Mouse (Mus musculus) CH12.LX (cell line): ENCODE results near the gene Macf1. TPM values are rescaled to one million over a fixed set of nuclear protein-coding genes. Genes with fewer than 3 reads are reported as not detected.

Experiments
- DNase-seq: peaks from one replicate; pipeline ENCODE4 v3.0.0-alpha.2; 2013; ENCODE audit errors: extremely low read depth
- H3K27ac ChIP-seq: 2 replicates; pipeline ENCODE4 v1.5.1; 2012; ENCODE audit warnings: low read depth, mild to moderate bottlenecking, control low read depth, moderate library complexity; ENCODE audit not compliant: insufficient read depth
- H3K27me3 ChIP-seq: replicated peaks from 2 replicates; pipeline ENCODE3; 2012; ENCODE audit warnings: inconsistent platforms
- H3K36me3 ChIP-seq, 2 experiments: replicated peaks in 1 of 2; 2 replicates each; pipeline versions ENCODE3 to v1.6.1; 2012; ENCODE audit warnings: inconsistent platforms in 1 of 2, low read length in 1 of 2, mild to moderate bottlenecking in 1 of 2, mixed read lengths in 1 of 2, moderate library complexity in 1 of 2; ENCODE audit not compliant: control insufficient read depth in 1 of 2, insufficient read depth in 1 of 2
- H3K4me1 ChIP-seq, 2 experiments: 2 replicates each; pipeline ENCODE4 v1.6.1; 2012; ENCODE audit warnings: inconsistent platforms in 1 of 2, moderate library complexity in 1 of 2; ENCODE audit not compliant: insufficient read depth in 2 of 2, control insufficient read depth in 1 of 2
- H3K4me2 ChIP-seq: 2 replicates; pipeline ENCODE4 v1.6.1; 2012; ENCODE audit warnings: low read depth, mild to moderate bottlenecking, control low read depth; ENCODE audit not compliant: poor library complexity, insufficient read depth, severe bottlenecking
- H3K4me3 ChIP-seq, 3 experiments: fragments of 150-350 bp in 1 of 3; sonication (generic) in 1 of 3; replicated peaks in 1 of 3; 2 replicates each; pipeline versions ENCODE3 to v1.5.1; 2011 to 2012; ENCODE audit warnings: low read depth in 2 of 3, low read length in 2 of 3, mild to moderate bottlenecking in 2 of 3, moderate library complexity in 2 of 3, control low read depth in 1 of 3, improper control_type of control experiment in 1 of 3, inconsistent platforms in 1 of 3, mixed read lengths in 1 of 3; ENCODE audit not compliant: poor library complexity in 1 of 3
- H3K79me2 ChIP-seq: replicated peaks from 2 replicates; pipeline ENCODE4 v1.6.1; 2012; ENCODE audit warnings: mild to moderate bottlenecking, moderate library complexity; ENCODE audit not compliant: control insufficient read depth, poor library complexity, insufficient read depth, severe bottlenecking; ENCODE audit errors: extremely low read depth
- H3K9ac ChIP-seq: 2 replicates; pipeline ENCODE4 v1.6.1; 2012; ENCODE audit warnings: low read depth, mild to moderate bottlenecking, control low read depth, moderate library complexity; ENCODE audit not compliant: insufficient read depth
- H3K9me3 ChIP-seq: replicated peaks from 2 replicates; pipeline ENCODE3; 2012; ENCODE audit warnings: low read length, inconsistent platforms, mixed read lengths
- CHD1 ChIP-seq: IDR thresholded peaks from 2 replicates; pipeline ENCODE4 v1.6.1; 2012; ENCODE audit warnings: low read depth, low read length, improper control_type of control experiment, inconsistent platforms
- CHD2 ChIP-seq: IDR thresholded peaks from 2 replicates; pipeline ENCODE4 v1.6.1; 2011; ENCODE audit warnings: low read length, improper control_type of control experiment
- CTCF ChIP-seq, 2 experiments: IDR thresholded peaks in 1 of 2; conservative IDR thresholded peaks in 1 of 2; 2 replicates each; pipeline ENCODE4 v1.5.1; 2011 to 2012; ENCODE audit warnings: low read depth in 2 of 2, low read length in 2 of 2, improper control_type of control experiment in 1 of 2, inconsistent platforms in 1 of 2, mild to moderate bottlenecking in 1 of 2, moderate library complexity in 1 of 2
- E2F4 ChIP-seq: IDR thresholded peaks from 2 replicates; pipeline ENCODE4 v1.6.1; 2011; ENCODE audit warnings: low read depth, low read length, improper control_type of control experiment; ENCODE audit not compliant: insufficient replicate concordance
- EP300 ChIP-seq: IDR thresholded peaks from 2 replicates; pipeline ENCODE4 v1.6.1; 2011; ENCODE audit warnings: low read length, improper control_type of control experiment
- JUN ChIP-seq: IDR thresholded peaks from 2 replicates; pipeline ENCODE4 v1.6.1; 2011; ENCODE audit warnings: low read depth, mild to moderate bottlenecking, low read length, improper control_type of control experiment, moderate library complexity; ENCODE audit not compliant: insufficient read depth
- JUND ChIP-seq: conservative IDR thresholded peaks from 2 replicates; pipeline ENCODE4 v1.6.1; 2011; ENCODE audit warnings: low read depth, low read length, improper control_type of control experiment
- MAFK ChIP-seq: IDR thresholded peaks from 2 replicates; pipeline ENCODE4 v1.6.1; 2011; ENCODE audit warnings: low read length, improper control_type of control experiment; ENCODE audit not compliant: insufficient replicate concordance
- MAX ChIP-seq: IDR thresholded peaks from 2 replicates; pipeline ENCODE4 v1.6.1; 2011; ENCODE audit warnings: low read length, improper control_type of control experiment
- MEF2A ChIP-seq: IDR thresholded peaks from 2 replicates; pipeline ENCODE4 v1.6.1; 2014; ENCODE audit warnings: low read depth, mild to moderate bottlenecking, inconsistent platforms, low read length, improper control_type of control experiment, borderline replicate concordance
- NRF1 ChIP-seq: IDR thresholded peaks from 2 replicates; pipeline ENCODE4 v1.6.1; 2014; ENCODE audit warnings: low read depth, mild to moderate bottlenecking, inconsistent platforms, low read length, improper control_type of control experiment, moderate library complexity
- PAX5 ChIP-seq: IDR thresholded peaks from 2 replicates; pipeline ENCODE4 v1.6.1; 2012; ENCODE audit warnings: low read length, inconsistent platforms, mixed read lengths
- POLR2AphosphoS2 ChIP-seq: IDR thresholded peaks from 2 replicates; pipeline ENCODE4 v1.6.1; 2011; ENCODE audit warnings: low read depth, low read length, improper control_type of control experiment
- SIN3A ChIP-seq: IDR thresholded peaks from 2 replicates; pipeline ENCODE4 v1.6.1; 2012; ENCODE audit warnings: low read length, improper control_type of control experiment, inconsistent platforms
- SMC3 ChIP-seq: IDR thresholded peaks from 2 replicates; pipeline ENCODE4 v1.6.1; 2011; ENCODE audit warnings: low read depth, low read length, improper control_type of control experiment
- TBP ChIP-seq: conservative IDR thresholded peaks from 2 replicates; pipeline ENCODE4 v1.6.1; 2011; ENCODE audit warnings: low read depth, low read length, improper control_type of control experiment
- TCF12 ChIP-seq: IDR thresholded peaks from 2 replicates; pipeline ENCODE4 v1.6.1; 2014; ENCODE audit warnings: low read depth, mild to moderate bottlenecking, inconsistent platforms, low read length, improper control_type of control experiment
- UBTF ChIP-seq: IDR thresholded peaks from 2 replicates; pipeline ENCODE4 v1.6.1; 2012; ENCODE audit warnings: low read depth, mild to moderate bottlenecking, inconsistent platforms, low read length, improper control_type of control experiment, moderate library complexity
- USF1 ChIP-seq: IDR thresholded peaks from 2 replicates; pipeline ENCODE4 v1.6.1; 2014; ENCODE audit warnings: low read depth, mild to moderate bottlenecking, inconsistent platforms, low read length, improper control_type of control experiment
- USF2 ChIP-seq: conservative IDR thresholded peaks from 2 replicates; pipeline ENCODE4 v1.6.1; 2011; ENCODE audit warnings: low read depth, low read length, improper control_type of control experiment
- ZC3H11A ChIP-seq: IDR thresholded peaks from 2 replicates; pipeline ENCODE4 v1.6.1; 2012; ENCODE audit warnings: low read depth, mild to moderate bottlenecking, inconsistent platforms, low read length, improper control_type of control experiment
- ZKSCAN1 ChIP-seq: IDR thresholded peaks from 2 replicates; pipeline ENCODE4 v1.6.1; 2012; ENCODE audit warnings: low read depth, inconsistent platforms, low read length, improper control_type of control experiment, borderline replicate concordance
- dilution Hi-C: fragments of 300-500 bp; cut with MboI; formaldehyde crosslinking; loops from 2 replicates; pipeline ENCODE4 v1.14.3; 2020; ENCODE audit warnings: low sequenced_read_pairs; ENCODE audit not compliant: extremely low pct_unique_long_range_greater_than_20kb, extremely low pct_ligation_motif_present
- in situ Hi-C: fragments of 300-500 bp; cut with MboI; formaldehyde crosslinking; loops from 3 replicates; pipeline ENCODE4 v1.14.3; 2019; ENCODE audit warnings: low sequenced_read_pairs, low pct_ligation_motif_present, low pct_unique_long_range_greater_than_20kb, mixed read lengths
- polyA plus RNA-seq: library from polyadenylated mRNA; unstranded; fragments of >175 nt; gene quantifications from 2 replicates; pipeline ENCODE4 v1.2.1, GENCODE M21; 2012; ENCODE audit warnings: low read depth; ENCODE audit not compliant: insufficient read length
- total RNA-seq, 2 experiments: library from RNA; depleted of rRNA; stranded (reverse); fragments of 300-350 nt in 1 of 2; fragments of >200 nt in 1 of 2; gene quantifications; 2 replicates each; pipeline ENCODE4 v1.2.3; 2012 to 2014

The Macf1 gene
- total and polyA plus RNA-seq, 3 experiments: 63.3 to 93.3 (median 77.8) TPM

- H3K79me2 ChIP-seq: no peaks in the 10 kb centered on the region
- TF ChIP-seq JUND (no peak), JUN (no peak), PAX5 (no peak), EP300 (no peak), CHD1 (no peak), TCF12 (no peak), CTCF (conservative IDR thresholded peaks at IDR 0.05 in 1 of 2, IDR thresholded peaks at IDR 0.05 in 1 of 2; ENCODE audit: low read depth in 2 of 2, low read length in 2 of 2) (no peak), POLR2AphosphoS2 (no peak)
- H3K9ac ChIP-seq: no peak overlapping the region
- H3K36me3 ChIP-seq: peaks cover 0 to 2% of the 10 kb centered on the region in 2 experiments
- peaks cover 0 to 7% of the 10 kb centered on the region in 2 experiments; a peak in 2 of 4 replicates for H3K4me1 ChIP-seq
- dilution Hi-C loops (no loop called here), in situ Hi-C loops (no loop called here)
- DNase-seq: no peak
- H3K27me3 ChIP-seq: no peaks in the 10 kb centered on the region
- no peak overlapping the region for H3K27ac ChIP-seq
- H3K4me3 ChIP-seq: no peak overlapping the region
- H3K4me2 ChIP-seq: no peak overlapping the region
- H3K9me3 ChIP-seq: peaks cover 8% of the 10 kb centered on the region
Measured at GRCm38 (mm10) chr4:123331326-123331725, 352.8 kb downstream of the Macf1 start.

GRCm38 (mm10) chr4:123328946-123329345 is 355.2 kb downstream of the Macf1 start:
- H3K36me3 ChIP-seq: peaks cover 0 to 2% of the 10 kb centered on the region in 2 experiments
- H3K4me2 ChIP-seq: no peak overlapping the region
- no peak overlapping the region for H3K27ac ChIP-seq
- in situ Hi-C loops: no loop called here
- no peak overlapping the region for H3K9ac ChIP-seq
- H3K9me3 ChIP-seq: peaks cover 8% of the 10 kb centered on the region
- no peaks in the 10 kb centered on the region for H3K27me3 ChIP-seq
- no peaks in the 10 kb centered on the region for H3K4me1 ChIP-seq
- no peaks in the 10 kb centered on the region for H3K79me2 ChIP-seq
- H3K4me3 ChIP-seq: no peak overlapping the region
- no peak for DNase-seq
- dilution Hi-C loops: no loop called here
- TF ChIP-seq SMC3 (no peak), ZKSCAN1 (no peak), EP300 (no peak), TBP (no peak), NRF1 (no peak), CHD2 (no peak), SIN3A (no peak), MAFK (no peak), TCF12 (no peak), USF2 (no peak)
- TF ChIP-seq, all 38 proteins: peak for 0

GRCm38 (mm10) chr4:123327630-123328029 is 356.5 kb downstream of the Macf1 start:
- Histone ChIP-seq H3K79me2 (no peaks in the 10 kb centered on the region), H3K4me1 (no peaks in the 10 kb centered on the region), H3K4me2 (no peak overlapping the region), H3K36me3 (peaks cover 0 to 4% of the 10 kb centered on the region in 2 experiments), H3K27me3 (no peaks in the 10 kb centered on the region), H3K4me3 (no peak overlapping the region), H3K9ac (no peak overlapping the region), H3K9me3 (peaks cover 5% of the 10 kb centered on the region), H3K27ac (no peak overlapping the region)
- in situ Hi-C loops (no loop called here), dilution Hi-C loops (no loop called here)
- DNase-seq: no peak
- TF ChIP-seq UBTF (no peak), EP300 (no peak), MAX (no peak), MEF2A (no peak), ZC3H11A (no peak), E2F4 (no peak), USF1 (no peak), POLR2AphosphoS2 (no peak), CHD1 (no peak), CTCF (conservative IDR thresholded peaks at IDR 0.05 in 1 of 2, IDR thresholded peaks at IDR 0.05 in 1 of 2; ENCODE audit: low read depth in 2 of 2, low read length in 2 of 2) (no peak)
